Mouse (Mus musculus) liver, adult 2 months (tissue): ENCODE data around the gene Pdlim3. TPM values are rescaled to one million over a fixed set of nuclear protein-coding genes. Genes with fewer than 3 reads are reported as not detected.

Experiments used
- DNase-seq: peaks from one replicate; pipeline ENCODE4 v3.0.0-alpha.2; 2011; ENCODE audit warnings: low read depth, low spot score; ENCODE audit errors: extremely low read depth
- H3K27ac ChIP-seq: fragments of 200-500 bp; replicated peaks from 2 replicates; pipeline ENCODE4 v1.5.1; 2012; ENCODE audit warnings: low read depth, mild to moderate bottlenecking, control low read depth, inconsistent platforms, low read length; ENCODE audit not compliant: insufficient read depth
- H3K27me3 ChIP-seq: fragments of 200-500 bp; 2 replicates; pipeline ENCODE4 v1.6.1; 2012; ENCODE audit warnings: mild to moderate bottlenecking, moderate library complexity, low read length, inconsistent platforms; ENCODE audit not compliant: control insufficient read depth, insufficient read depth
- H3K36me3 ChIP-seq: fragments of 200-500 bp; 2 replicates; pipeline ENCODE4 v1.6.1; 2012; ENCODE audit warnings: low read length, inconsistent platforms; ENCODE audit not compliant: control insufficient read depth, insufficient read depth
- H3K4me1 ChIP-seq: fragments of 200-500 bp; 2 replicates; pipeline ENCODE4 v1.6.1; 2011; ENCODE audit warnings: low read length; ENCODE audit not compliant: control insufficient read depth, insufficient read depth
- H3K4me3 ChIP-seq: fragments of 200-500 bp; 2 replicates; pipeline ENCODE4 v1.5.1; 2011; ENCODE audit warnings: low read depth, mild to moderate bottlenecking, control low read depth, low read length, moderate library complexity; ENCODE audit not compliant: insufficient read depth
- H3K79me2 ChIP-seq: fragments of 200-500 bp; 2 replicates; pipeline ENCODE4 v1.6.1; 2012; ENCODE audit warnings: inconsistent platforms, mild to moderate bottlenecking, low read length, moderate library complexity; ENCODE audit not compliant: control insufficient read depth, insufficient read depth
- H3K9ac ChIP-seq: fragments of 200-500 bp; 2 replicates; pipeline ENCODE4 v1.6.1; 2012; ENCODE audit warnings: low read depth, mild to moderate bottlenecking, control low read depth, inconsistent platforms, low read length
- CTCF ChIP-seq: fragments of 200-500 bp; IDR thresholded peaks from 2 replicates; pipeline ENCODE4 v1.5.1; 2011; ENCODE audit warnings: low read depth, low read length, control low read depth
- POLR2A ChIP-seq: fragments of 200-500 bp; IDR thresholded peaks from 2 replicates; pipeline ENCODE4 v1.6.1; 2011; ENCODE audit warnings: low read length, control low read depth; ENCODE audit not compliant: insufficient read depth; ENCODE audit errors: extremely low read depth
- WGBS: fragments of 180-500 bp; shearing (Covaris S2); methylation state at CpG from one replicate; pipeline ENCODE4 v1.1.7; 2018; 5-methylcytosine and 5-hydroxymethylcytosine counted together
- polyA plus RNA-seq: library from polyadenylated mRNA; depleted of rRNA; stranded (reverse); fragments of >200 nt; gene quantifications from 2 replicates; pipeline ENCODE4 v1.2.3, GENCODE M21; 2012
- total RNA-seq: library from RNA; depleted of rRNA; stranded (reverse); fragments of >200 nt; gene quantifications from 2 replicates; pipeline ENCODE4 v1.2.3, GENCODE M21; 2014

The Pdlim3 gene
- total and polyA plus RNA-seq, 2 experiments, result 0.42 to 0.65 TPM

DNA sequence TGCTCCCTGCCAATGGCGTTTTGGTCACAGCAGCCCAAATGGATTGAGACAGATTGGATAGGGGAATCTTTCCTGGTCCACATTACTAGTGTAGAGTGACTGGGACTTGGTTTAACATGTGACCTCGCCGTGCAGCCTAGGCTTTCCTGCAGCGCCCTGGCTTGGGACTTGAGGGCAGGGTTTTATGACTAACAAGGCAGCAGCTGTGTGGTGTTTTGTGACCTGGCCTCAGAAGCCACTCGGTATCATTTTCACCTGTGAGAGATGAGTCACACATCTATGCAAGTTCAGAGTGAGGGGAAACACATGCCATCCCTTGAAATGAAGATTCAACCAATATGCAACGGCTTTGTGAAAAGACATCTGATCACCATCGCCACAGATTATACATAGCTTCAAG, 7.6 kb upstream of the Pdlim3 start:
- 95% methylated on average over 7 of the region's 7 CpGs for WGBS
- Histone ChIP-seq H3K79me2 (no peaks in the 10 kb centered on the region), H3K27ac (no peak overlapping the region), H3K4me3 (no peak overlapping the region), H3K36me3 (no peaks in the 10 kb centered on the region), H3K4me1 (no peaks in the 10 kb centered on the region), H3K9ac (no peak overlapping the region), H3K27me3 (no peaks in the 10 kb centered on the region; the same call in 1 of the 2 replicates)
- DNase-seq, result no peak
- TF ChIP-seq POLR2A, result no peak
- no peak for TF ChIP-seq CTCF

GRCm38 (mm10) chr8:45880457-45880856, 4.8 kb upstream of the Pdlim3 start:
- Histone ChIP-seq H3K4me3 (no peak overlapping the region), H3K4me1 (no peaks in the 10 kb centered on the region), H3K36me3 (no peaks in the 10 kb centered on the region), H3K27ac (no peak overlapping the region), H3K9ac (no peak overlapping the region), H3K79me2 (no peaks in the 10 kb centered on the region), H3K27me3 (no peaks in the 10 kb centered on the region; the same call in 1 of the 2 replicates)
- 74% methylated on average over 3 of the region's 3 CpGs for WGBS
- TF ChIP-seq CTCF (no peak), POLR2A (no peak)
- DNase-seq, result no peak

DNA sequence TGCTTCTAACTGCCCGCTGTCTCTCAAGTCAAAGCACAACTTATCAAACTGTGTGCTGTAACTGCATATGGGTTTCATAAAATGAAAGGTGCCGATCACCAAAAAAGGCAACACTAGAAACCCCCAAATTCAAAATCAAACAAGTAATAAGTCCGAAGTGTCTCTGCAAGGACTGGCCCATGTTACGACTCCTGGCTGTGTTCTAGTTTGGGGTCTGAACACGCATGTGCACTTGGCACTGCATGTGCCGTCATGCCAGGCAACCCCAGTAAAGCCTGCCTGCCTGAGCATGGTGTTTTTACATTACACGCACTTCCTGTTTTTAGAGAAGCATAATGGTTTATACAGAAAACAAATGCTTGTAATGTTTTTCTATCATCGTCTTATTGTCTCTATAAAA, 3.5 kb upstream of the Pdlim3 start:
- no peak for DNase-seq
- no peaks in the 10 kb centered on the region for H3K79me2 ChIP-seq
- no peaks in the 10 kb centered on the region; the same call in 1 of the 2 replicates for H3K27me3 ChIP-seq
- H3K36me3 ChIP-seq, result no peaks in the 10 kb centered on the region
- no peak overlapping the region for H3K9ac ChIP-seq
- TF ChIP-seq CTCF (no peak), POLR2A (no peak)
- no peaks in the 10 kb centered on the region for H3K4me1 ChIP-seq
- H3K27ac ChIP-seq, result no peak overlapping the region
- 96% methylated on average over 8 of the region's 8 CpGs for WGBS
- no peak overlapping the region for H3K4me3 ChIP-seq

GRCm38 (mm10) chr8:45883793-45884192, 1.5 kb upstream of the Pdlim3 start:
- Histone ChIP-seq H3K4me1 (no peaks in the 10 kb centered on the region), H3K27ac (no peak overlapping the region), H3K79me2 (no peaks in the 10 kb centered on the region), H3K4me3 (no peak overlapping the region), H3K9ac (no peak overlapping the region), H3K27me3 (no peaks in the 10 kb centered on the region; the same call in 1 of the 2 replicates), H3K36me3 (no peaks in the 10 kb centered on the region)
- no peak for DNase-seq
- no peak for TF ChIP-seq POLR2A
- no peak for TF ChIP-seq CTCF
- WGBS, result 52% methylated on average over 4 of the region's 4 CpGs

GRCm38 (mm10) chr8:45884552-45884951, 709 bp upstream of the Pdlim3 start:
- TF ChIP-seq POLR2A (no peak), CTCF (no peak)
- H3K9ac ChIP-seq, result no peak overlapping the region
- H3K27me3 ChIP-seq, result no peaks in the 10 kb centered on the region; the same call in 1 of the 2 replicates
- DNase-seq, result no peak
- no peaks in the 10 kb centered on the region for H3K4me1 ChIP-seq
- no peak overlapping the region for H3K27ac ChIP-seq
- 11% methylated on average over 13 of the region's 13 CpGs for WGBS
- H3K79me2 ChIP-seq, result no peaks in the 10 kb centered on the region
- H3K36me3 ChIP-seq, result no peaks in the 10 kb centered on the region
- H3K4me3 ChIP-seq, result no peak overlapping the region; the same call in 1 of the 2 replicates

DNA sequence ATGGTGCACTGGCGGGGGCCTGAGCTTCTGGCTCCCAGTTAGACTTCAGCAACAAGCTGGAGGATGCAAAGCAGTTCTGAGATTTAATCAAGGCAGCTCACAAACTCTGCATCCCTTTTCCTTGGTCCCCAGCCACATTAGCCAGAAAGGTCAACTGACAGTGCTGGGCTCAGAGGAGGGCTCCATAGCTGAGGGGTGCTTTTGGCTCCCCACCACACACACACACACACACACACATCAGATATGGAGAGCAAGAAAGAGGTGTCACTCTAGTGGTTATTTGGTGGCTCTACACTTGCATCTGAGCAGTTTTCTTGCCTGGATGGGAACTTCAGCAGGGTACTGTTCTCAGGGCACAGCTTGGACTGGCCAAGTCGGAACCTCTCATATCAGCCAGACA, 514 bp downstream of the Pdlim3 start:
- no peaks in the 10 kb centered on the region for H3K27me3 ChIP-seq
- no peak overlapping the region for H3K27ac ChIP-seq
- H3K79me2 ChIP-seq, result no peaks in the 10 kb centered on the region
- no peaks in the 10 kb centered on the region for H3K4me1 ChIP-seq
- H3K9ac ChIP-seq, result no peak overlapping the region
- H3K4me3 ChIP-seq, result no peak overlapping the region
- TF ChIP-seq POLR2A (no peak), CTCF (no peak)
- no peaks in the 10 kb centered on the region for H3K36me3 ChIP-seq
- 41% methylated on average over 2 of the region's 2 CpGs for WGBS
- no peak for DNase-seq
